ENCODE assay signal across 9 mouse cellular contexts in genomic region chr11:19991303-19991976, GRCm38 (mm10).
DNase-seq lines count a peak whose midpoint lies in the region; ATAC-seq and TF ChIP-seq lines count a peak whose summit lies in the region.
"Had no signal": no experiment of that assay in that cellular context is flagged by ENCODE, and none has a peak within 500 bp of the region (broad histone marks: within the 10 kb centered on the region; RNA-seq: fewer than 3 reads in every experiment).

No protein-coding gene starts in this region.

- no peak overlapping the region for H3K4me2 ChIP-seq in heart, embryonic 14.5 days (ENCODE audit: low read length)
- H3K4me2 ChIP-seq in embryonic facial prominence, embryonic 13.5 days = no peak overlapping the region

- no peak overlapping the region for H3K4me3 ChIP-seq in heart, embryonic 14.5 days (ENCODE audit: control insufficient read depth in 1 of 2, insufficient read depth in 1 of 2, low read depth in 1 of 2, low read length in 2 of 2)
- H3K4me3 ChIP-seq in embryonic facial prominence, embryonic 13.5 days = no peak overlapping the region
- H3K4me3 ChIP-seq: myocyte had no signal

- no peak for DNase-seq in heart, adult 8-10 months (ENCODE audit: low spot score)
- DNase-seq in brain, embryonic 14.5 days (ENCODE audit: low read depth) = peak; percentile 28
- DNase-seq in kidney, postnatal 4 days = peak; percentile 77 to 81
- DNase-seq in frontal cortex, postnatal 25 days (ENCODE audit: low spot score in 2 of 2) = no peak
- DNase-seq in embryo, embryonic 9.5 days (ENCODE audit: extremely low spot score) = no peak
- no peak for DNase-seq in ovary, postnatal 36 days (ENCODE audit: low spot score)

- H3K27me3 ChIP-seq in heart, embryonic 14.5 days (ENCODE audit: control insufficient read depth, insufficient read depth, low read length) = no peaks in the 10 kb centered on the region
- H3K27me3 ChIP-seq in embryonic facial prominence, embryonic 13.5 days = no peaks in the 10 kb centered on the region

- H3K9me3 ChIP-seq in heart, embryonic 14.5 days (ENCODE audit: control insufficient read depth, low read length) = no peaks in the 10 kb centered on the region
- no peaks in the 10 kb centered on the region for H3K9me3 ChIP-seq in embryonic facial prominence, embryonic 13.5 days

- no peak for TF ChIP-seq CTCF in brain, embryonic 14.5 days (IDR thresholded peaks at IDR 0.05; ENCODE audit: borderline replicate concordance, extremely low read depth, insufficient read depth, insufficient read length)

- TF ChIP-seq POLR2A in brain, embryonic 14.5 days (IDR thresholded peaks at IDR 0.05; ENCODE audit: borderline replicate concordance, extremely low read depth, insufficient read depth, insufficient read length, poor library complexity, severe bottlenecking) = no peak

- H3K36me3 ChIP-seq in heart, embryonic 14.5 days (ENCODE audit: control insufficient read depth, insufficient read depth, low read length) = no peaks in the 10 kb centered on the region
- no peaks in the 10 kb centered on the region for H3K36me3 ChIP-seq in embryonic facial prominence, embryonic 13.5 days

- H3K27ac ChIP-seq in heart, embryonic 14.5 days (replicated peaks in 1 of 2; ENCODE audit: control insufficient read depth in 1 of 2, insufficient read depth in 1 of 2, low read depth in 2 of 2, low read length in 2 of 2) = peak overlapping the region; percentile 27 to 52; a peak in 3 of 4 replicates
- peak overlapping the region; percentile 29; the same call in 1 of the 2 replicates for H3K27ac ChIP-seq in embryonic facial prominence, embryonic 13.5 days

- WGBS in heart, embryonic 14.5 days = 76% methylated on average over 12 of the region's 12 CpGs
- 59% methylated on average over 12 of the region's 12 CpGs for WGBS in embryonic facial prominence, embryonic 13.5 days

- no peak for ATAC-seq in heart, embryonic 14.5 days (ENCODE audit: insufficient number of reproducible peaks, insufficient read depth, low FRiP score, low read depth)
- no peak for ATAC-seq in embryonic facial prominence, embryonic 13.5 days (ENCODE audit: insufficient number of reproducible peaks, insufficient read depth, low FRiP score, low TSS enrichment, low read depth)

- H3K4me1 ChIP-seq in heart, embryonic 14.5 days (ENCODE audit: control insufficient read depth in 2 of 2, insufficient read depth in 2 of 2, low read length in 2 of 2) = peaks cover 25 to 57% of the 10 kb centered on the region in 2 experiments
- peaks cover 54% of the 10 kb centered on the region for H3K4me1 ChIP-seq in embryonic facial prominence, embryonic 13.5 days

- no peak overlapping the region for H3K9ac ChIP-seq in heart, embryonic 14.5 days (ENCODE audit: low read length)
- no peak overlapping the region for H3K9ac ChIP-seq in embryonic facial prominence, embryonic 13.5 days

Comparison
In these comparisons a context has a peak if more than half of its experiments do, and no peak if none do; other contexts are left out.
1. DNase-seq: peak in brain, embryonic 14.5 days (single experiment) and kidney, postnatal 4 days (2 of 2); none in heart, adult 8-10 months (single experiment), frontal cortex, postnatal 25 days (0 of 2), embryo, embryonic 9.5 days (single experiment) and ovary, postnatal 36 days (single experiment).